Mouse (Mus musculus): ENCODE data around the gene Fahd1.

The Fahd1 gene

GRCm38 (mm10) chr17:24885356-24886133, 35.4 kb upstream of the Fahd1 start:
- no peak for DNase-seq (ENCODE audit: low spot score)

GRCm38 (mm10) chr17:24884391-24884790, 34.2 kb upstream of the Fahd1 start:
- no peak for DNase-seq (ENCODE audit: low spot score)

- DNase-seq (ENCODE audit: low spot score): no peak
Measured at GRCm38 (mm10) chr17:24881738-24882440, 31.7 kb upstream of the Fahd1 start.

- DNase-seq (ENCODE audit: low spot score): no peak
Measured at GRCm38 (mm10) chr17:24878531-24878930, 28.4 kb upstream of the Fahd1 start.

- no peak for DNase-seq (ENCODE audit: low spot score)
Measured at GRCm38 (mm10) chr17:24878117-24878397, 27.9 kb upstream of the Fahd1 start.

GRCm38 (mm10) chr17:24877336-24878116, 27.4 kb upstream of the Fahd1 start:
- no peak for DNase-seq (ENCODE audit: low spot score)

- no peak for DNase-seq (ENCODE audit: low spot score)
Measured at GRCm38 (mm10) chr17:24874989-24875388, 24.8 kb upstream of the Fahd1 start.

GRCm38 (mm10) chr17:24874405-24874745, 24.2 kb upstream of the Fahd1 start:
- no peak for DNase-seq (ENCODE audit: low spot score)

- DNase-seq (ENCODE audit: low spot score): no peak
Measured at GRCm38 (mm10) chr17:24873695-24874404, 23.7 kb upstream of the Fahd1 start.

GRCm38 (mm10) chr17:24867914-24868313, 17.8 kb upstream of the Fahd1 start:
- DNase-seq (ENCODE audit: low spot score): no peak

GRCm38 (mm10) chr17:24865776-24866175, 15.6 kb upstream of the Fahd1 start, which contains the start of gene Igfals:
Gene Igfals, plus strand, starts transcription at chr17:24865997.
- DNase-seq (ENCODE audit: low spot score): no peak

- peak; percentile 65 for DNase-seq (ENCODE audit: low spot score)
Measured at GRCm38 (mm10) chr17:24861785-24862184, 11.6 kb upstream of the Fahd1 start.

GRCm38 (mm10) chr17:24860076-24860475, 9.9 kb upstream of the Fahd1 start:
- no peak for DNase-seq (ENCODE audit: low spot score)

- DNase-seq (ENCODE audit: low spot score): no peak
Measured at GRCm38 (mm10) chr17:24858967-24859366, 8.8 kb upstream of the Fahd1 start.

GRCm38 (mm10) chr17:24857831-24858470, 7.8 kb upstream of the Fahd1 start:
- no peak for DNase-seq (ENCODE audit: low spot score)

GRCm38 (mm10) chr17:24856589-24856988, 6.4 kb upstream of the Fahd1 start:
- no peak for DNase-seq (ENCODE audit: low spot score)

- no peak for DNase-seq (ENCODE audit: low spot score)
Measured at GRCm38 (mm10) chr17:24855838-24856464, 5.8 kb upstream of the Fahd1 start.

- DNase-seq (ENCODE audit: low spot score): no peak
Measured at GRCm38 (mm10) chr17:24851381-24852125, 1.4 kb upstream of the Fahd1 start.

GRCm38 (mm10) chr17:24850773-24851127, 586 bp upstream of the Fahd1 start:
- no peak for DNase-seq (ENCODE audit: low spot score)

- no peak for DNase-seq (ENCODE audit: low spot score)
Measured at GRCm38 (mm10) chr17:24849733-24850064, 465 bp downstream of the Fahd1 start.

GRCm38 (mm10) chr17:24848600-24849031, 1.5 kb downstream of the Fahd1 start:
- no peak for DNase-seq (ENCODE audit: low spot score)

Measured in testis, postnatal 14 days (tissue).